Mouse (Mus musculus) layer of hippocampus, postnatal 36 days (tissue): Measurements from ENCODE around the gene 1700030J22Rik. TPM values are rescaled to one million over a fixed set of nuclear protein-coding genes. Genes with fewer than 3 reads are reported as not detected.

Source experiments
- DNase-seq, 2 experiments: peaks; one replicate each; pipeline ENCODE4 v3.0.0; 2022
- total RNA-seq, 2 experiments: library from RNA; stranded (reverse); gene quantifications; 2 replicates each; pipeline ENCODE4 v1.2.3; 2021

Gene 1700030J22Rik
- 1 to 10 TPM; 8.0 TPM for total RNA-seq

GRCm38 (mm10) chr8:116978631-116979256, at the start of gene 1700030J22Rik:
TSS of gene 1700030J22Rik (minus strand) at chr8:116978959.
- DNase-seq: peak; percentile 97 to 98

- DNase-seq: no peak
Measured at GRCm38 (mm10) chr8:117027601-117028000, 48.8 kb upstream of the 1700030J22Rik start.

GRCm38 (mm10) chr8:117022297-117022993, 43.7 kb upstream of the 1700030J22Rik start:
- no peak for DNase-seq

GRCm38 (mm10) chr8:117019323-117020275, 40.8 kb upstream of the 1700030J22Rik start:
- DNase-seq: peak in 1 of 2 experiments; percentile 10

- DNase-seq: no peak
Measured at GRCm38 (mm10) chr8:117017896-117018295, 39.1 kb upstream of the 1700030J22Rik start.

GRCm38 (mm10) chr8:117017006-117017405, 38.2 kb upstream of the 1700030J22Rik start:
- no peak for DNase-seq

- no peak for DNase-seq
Measured at GRCm38 (mm10) chr8:117015670-117016069, 36.9 kb upstream of the 1700030J22Rik start.

- DNase-seq: no peak
Measured at GRCm38 (mm10) chr8:117011366-117011765, 32.6 kb upstream of the 1700030J22Rik start.

- DNase-seq: no peak
Measured at GRCm38 (mm10) chr8:116994016-116994716, 15.4 kb upstream of the 1700030J22Rik start.

GRCm38 (mm10) chr8:116993095-116993867, 14.5 kb upstream of the 1700030J22Rik start, which contains the start of gene Gcsh:
TSS of gene Gcsh (minus strand) at chr8:116993537.
- DNase-seq: peak; percentile 97 to 98

GRCm38 (mm10) chr8:116992176-116992971, 13.6 kb upstream of the 1700030J22Rik start:
- DNase-seq: no peak

GRCm38 (mm10) chr8:116991241-116991640, 12.5 kb upstream of the 1700030J22Rik start:
- no peak for DNase-seq

- no peak for DNase-seq
Measured at GRCm38 (mm10) chr8:116989842-116990241, 11.1 kb upstream of the 1700030J22Rik start.

GRCm38 (mm10) chr8:116980117-116980516, 1.4 kb upstream of the 1700030J22Rik start:
- peak; percentile 20 to 38 for DNase-seq

- DNase-seq: no peak
Measured at GRCm38 (mm10) chr8:116978052-116978451, 707 bp downstream of the 1700030J22Rik start.

GRCm38 (mm10) chr8:116975606-116976005, 3.2 kb downstream of the 1700030J22Rik start:
- no peak for DNase-seq

GRCm38 (mm10) chr8:116975066-116975465, 3.7 kb downstream of the 1700030J22Rik start:
- DNase-seq: no peak

GRCm38 (mm10) chr8:116969531-116969930, 9.2 kb downstream of the 1700030J22Rik start:
- DNase-seq: no peak

GRCm38 (mm10) chr8:116954415-116954814, 24.3 kb downstream of the 1700030J22Rik start:
- DNase-seq: peak; percentile 69 to 74

- no peak for DNase-seq
Measured at GRCm38 (mm10) chr8:116952428-116952827, 26.3 kb downstream of the 1700030J22Rik start.
